Mouse (Mus musculus): ENCODE results near the gene Fmo2.

DNA sequence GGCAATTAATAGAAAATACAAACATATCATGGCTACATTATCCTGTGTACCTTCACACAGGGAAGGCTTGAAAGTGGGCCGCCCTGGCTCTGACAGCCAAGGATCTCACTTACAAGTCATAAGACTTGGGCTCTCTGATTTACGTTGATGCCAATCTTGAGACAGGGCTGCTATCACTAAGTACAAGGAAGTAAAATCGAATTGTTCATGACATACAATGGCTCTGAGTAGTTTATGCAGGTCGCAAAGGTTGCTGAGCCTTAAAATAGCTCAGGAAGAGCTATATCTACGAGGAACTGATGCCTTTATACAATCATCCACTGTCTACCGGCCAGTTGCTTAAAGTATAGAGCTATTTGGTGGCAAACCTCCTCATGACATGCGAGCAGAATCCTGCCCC lies 27.5 kb downstream of the Fmo2 start:
- TF ChIP-seq CTCF (conservative IDR thresholded peaks at IDR 0.05; ENCODE audit: low read length) (no peak), NANOG (IDR thresholded peaks at IDR 0.05; ENCODE audit: borderline replicate concordance, low read length) (no peak)
